Mouse (Mus musculus) cerebellum, adult 11 months (tissue): ENCODE measurements around the gene Abca3.

ENCODE experiments used
- DNase-seq: peaks from one replicate; pipeline ENCODE4 v3.0.0; 2022

The Abca3 gene

DNA sequence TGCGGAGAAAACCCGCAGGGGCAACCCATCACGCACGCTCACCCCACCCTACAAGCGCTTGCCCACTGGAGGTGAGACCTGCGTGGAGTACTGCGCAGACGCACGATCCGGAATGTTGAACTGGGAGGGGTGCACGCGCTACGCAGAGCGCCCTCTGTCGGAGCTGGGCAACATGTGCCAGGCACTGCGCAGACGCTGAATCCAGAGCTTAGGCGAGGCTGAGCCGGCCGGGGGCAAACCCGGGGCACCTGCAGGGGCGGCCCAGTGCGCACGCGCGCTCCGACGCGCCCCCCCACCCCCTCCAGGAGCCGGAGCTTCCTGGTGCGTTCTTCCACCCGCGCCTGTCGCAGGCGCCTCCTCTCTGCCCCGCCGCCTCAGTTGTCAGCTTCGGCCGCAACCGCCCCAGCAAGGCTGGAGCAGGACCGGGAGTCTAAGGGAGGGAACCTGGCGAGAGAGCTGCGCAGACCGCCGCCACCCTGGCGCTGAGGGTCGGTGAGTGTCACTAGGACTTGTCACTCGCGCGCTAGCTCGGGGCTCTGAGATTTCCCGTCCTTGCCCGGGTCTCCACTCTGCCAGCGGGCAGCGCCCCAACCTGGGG lies at the start of gene Abca3:
Abca3 (plus strand) TSS at position 191 of the 598 bp plus-strand sequence.
- DNase-seq: peak; percentile 98

DNA sequence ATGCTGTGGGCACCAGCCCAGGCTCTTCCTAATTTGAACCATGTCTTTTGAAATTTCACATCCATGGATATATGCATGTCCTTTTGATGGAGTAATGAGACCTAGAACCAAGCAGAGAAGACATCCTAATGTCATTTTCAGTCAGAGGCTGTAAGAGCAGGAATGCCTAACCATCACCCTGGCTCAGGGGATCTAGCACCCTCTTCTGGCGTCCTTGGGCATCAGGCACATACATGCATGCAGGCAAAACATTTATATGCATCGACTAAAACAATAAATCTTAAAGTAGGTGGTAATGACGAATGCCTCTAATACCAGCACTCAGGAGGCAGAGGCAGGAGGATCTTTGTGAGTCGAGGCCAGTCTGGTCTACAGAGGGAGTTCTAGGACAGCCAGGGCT lies 44.2 kb upstream of the Abca3 start:
- peak; percentile 31 for DNase-seq

DNA sequence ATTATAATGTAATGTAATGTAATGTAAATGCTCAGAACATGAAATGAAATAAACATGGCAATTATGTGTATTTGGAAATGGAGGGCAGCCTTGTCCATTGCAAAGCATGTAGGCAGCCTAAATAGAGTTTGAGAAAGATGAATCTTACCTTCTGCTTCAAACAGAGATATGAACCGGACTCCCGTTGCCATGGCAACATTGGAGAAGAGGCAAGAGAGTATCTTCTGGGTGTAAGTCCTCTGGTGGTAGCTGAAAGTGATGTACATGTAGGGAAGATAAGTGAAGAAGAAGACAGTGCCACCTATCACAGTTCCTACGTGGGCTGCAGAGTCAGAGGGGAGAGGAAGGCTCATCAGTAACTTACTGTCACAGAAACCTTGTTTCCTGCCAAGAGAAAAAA lies 30.9 kb upstream of the Abca3 start:
- no peak for DNase-seq

DNA sequence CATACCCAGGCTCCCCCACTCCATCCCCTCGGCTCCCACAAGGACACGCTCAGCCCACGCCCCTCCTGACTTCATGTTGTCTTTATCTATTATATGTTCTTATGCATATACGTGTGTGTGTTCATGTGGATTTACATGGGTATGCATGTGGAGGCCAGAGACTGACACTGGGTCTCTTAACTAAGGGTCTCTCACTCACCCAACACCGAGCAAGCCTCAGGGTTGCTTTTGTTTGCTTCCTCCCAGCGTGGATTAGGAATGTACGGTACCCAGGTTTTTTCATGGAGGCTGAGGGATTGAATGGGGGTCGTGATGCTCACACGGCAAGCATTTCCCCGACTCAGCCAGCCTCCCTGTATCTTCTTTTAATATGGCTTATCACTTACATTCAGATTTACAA lies 26.7 kb upstream of the Abca3 start:
- DNase-seq: no peak

DNA sequence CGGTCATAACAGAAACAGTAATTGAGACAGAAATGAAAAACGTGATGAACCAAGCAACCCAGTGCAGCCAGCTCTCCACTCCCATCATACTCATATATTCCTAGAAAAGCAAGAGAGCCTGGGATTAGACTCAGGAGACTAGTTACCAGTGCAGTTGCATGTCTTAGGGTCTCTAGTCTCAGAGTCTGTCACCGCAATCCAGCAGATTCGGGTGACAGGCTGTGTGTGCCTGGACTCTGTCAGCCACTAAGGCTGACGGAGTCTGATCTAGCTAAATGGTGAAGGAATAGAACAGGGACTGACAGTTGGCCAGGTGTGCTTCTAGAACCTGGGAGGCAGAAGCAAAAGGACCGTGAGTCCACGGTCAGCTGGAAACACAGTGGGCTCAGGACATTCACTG lies 24.1 kb upstream of the Abca3 start:
- DNase-seq: no peak

DNA sequence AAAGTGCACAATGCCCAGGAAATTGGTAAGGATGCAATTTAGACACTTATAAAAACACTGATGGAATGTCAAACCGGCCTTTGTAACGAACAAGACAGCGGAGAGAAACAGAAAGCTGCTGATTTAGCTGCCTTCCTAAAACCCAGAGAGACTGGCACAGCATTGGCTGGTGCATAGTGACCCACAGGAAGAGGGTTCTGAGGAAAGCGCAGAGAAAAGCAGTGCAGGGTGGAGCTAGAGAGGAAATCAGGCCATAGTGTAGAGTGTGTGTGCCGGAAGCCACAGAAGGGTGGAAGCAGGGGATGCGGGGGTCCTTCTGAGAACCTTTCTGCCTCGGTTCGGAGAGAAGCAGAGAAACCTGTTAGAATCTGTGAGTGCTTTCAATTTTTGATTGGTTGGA lies 7.1 kb upstream of the Abca3 start:
- no peak for DNase-seq

DNA sequence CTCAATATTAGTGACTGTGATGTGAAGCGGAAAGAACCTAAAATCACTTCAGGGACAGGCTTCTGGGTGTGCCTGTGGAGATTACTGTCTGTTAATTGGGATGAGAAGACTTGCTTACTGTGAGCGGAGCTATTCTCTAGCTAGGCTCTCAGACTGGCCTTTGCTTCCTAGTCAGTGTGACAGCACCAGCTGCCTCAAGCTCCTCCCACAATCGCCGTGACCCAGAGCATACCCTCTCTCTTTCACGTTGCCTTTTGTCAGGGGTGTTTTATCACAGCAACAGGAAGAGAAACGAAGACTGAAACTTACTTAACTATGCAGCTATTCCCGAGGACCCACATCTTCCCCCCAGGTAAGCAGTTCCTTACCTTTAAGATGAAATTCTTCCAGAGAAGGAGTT lies 4.9 kb upstream of the Abca3 start:
- no peak for DNase-seq

DNA sequence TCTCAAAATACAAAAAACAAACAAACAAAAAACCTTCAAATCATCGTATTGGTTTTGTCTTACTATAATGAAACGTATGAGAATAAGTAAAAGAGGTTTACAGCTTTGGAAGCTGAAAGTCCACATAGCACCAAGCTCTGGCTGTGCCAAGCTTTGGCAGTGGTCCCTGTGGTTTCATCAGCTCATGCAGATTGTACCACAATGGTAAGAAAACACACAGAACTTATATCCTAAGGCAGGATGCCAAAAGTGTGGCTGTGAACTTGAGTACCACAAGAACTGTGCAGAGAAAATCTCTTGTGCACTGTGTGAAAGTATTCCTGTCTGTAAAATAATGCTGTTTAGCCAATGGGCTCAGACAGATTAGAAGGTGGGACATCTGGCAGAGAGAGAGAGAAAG lies 2.6 kb upstream of the Abca3 start:
- no peak for DNase-seq

DNA sequence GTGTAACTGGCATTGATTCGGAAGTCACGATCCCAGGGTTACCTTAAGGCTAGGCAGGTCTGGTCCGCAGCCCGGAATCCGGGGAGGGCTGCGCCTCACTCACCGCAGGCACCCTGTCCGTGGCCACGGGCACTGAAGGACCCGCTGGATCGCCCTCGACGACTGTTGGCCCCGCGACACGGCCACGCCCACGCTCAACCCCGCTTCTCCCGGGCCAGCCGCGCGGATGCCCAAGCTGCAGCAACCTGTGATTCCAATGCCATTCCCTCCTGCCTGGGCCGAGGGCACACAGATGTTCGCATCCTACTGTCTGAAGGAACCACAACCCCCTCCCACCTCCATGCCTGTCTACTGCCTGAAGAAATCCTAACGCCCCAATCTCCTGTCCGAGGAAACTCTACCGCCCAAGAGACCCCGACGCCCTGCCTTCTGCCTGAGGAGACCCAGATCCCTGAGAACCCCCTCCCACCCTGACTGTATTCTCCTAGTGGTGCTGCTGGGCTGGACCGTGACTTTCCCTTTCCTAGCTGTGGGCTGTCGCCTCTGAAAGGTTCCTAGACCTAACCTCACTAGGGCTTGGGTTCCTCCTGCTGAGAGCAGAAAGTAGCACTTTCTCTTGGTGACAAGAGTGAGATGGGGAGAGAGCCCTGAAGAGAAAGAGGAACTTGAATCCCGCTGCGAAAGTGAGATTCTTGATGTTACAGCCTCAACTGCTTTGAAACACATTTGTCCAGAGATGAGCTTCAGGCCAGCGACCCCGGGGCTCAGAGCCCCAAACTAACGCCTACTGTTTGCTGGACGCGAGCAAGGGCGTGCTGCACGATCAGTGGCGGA lies 607 bp upstream of the Abca3 start, which contains the start of gene Abca17:
Abca17 (minus strand) TSS at position 143 of the 834 bp plus-strand sequence.
- DNase-seq: peak; percentile 41

DNA sequence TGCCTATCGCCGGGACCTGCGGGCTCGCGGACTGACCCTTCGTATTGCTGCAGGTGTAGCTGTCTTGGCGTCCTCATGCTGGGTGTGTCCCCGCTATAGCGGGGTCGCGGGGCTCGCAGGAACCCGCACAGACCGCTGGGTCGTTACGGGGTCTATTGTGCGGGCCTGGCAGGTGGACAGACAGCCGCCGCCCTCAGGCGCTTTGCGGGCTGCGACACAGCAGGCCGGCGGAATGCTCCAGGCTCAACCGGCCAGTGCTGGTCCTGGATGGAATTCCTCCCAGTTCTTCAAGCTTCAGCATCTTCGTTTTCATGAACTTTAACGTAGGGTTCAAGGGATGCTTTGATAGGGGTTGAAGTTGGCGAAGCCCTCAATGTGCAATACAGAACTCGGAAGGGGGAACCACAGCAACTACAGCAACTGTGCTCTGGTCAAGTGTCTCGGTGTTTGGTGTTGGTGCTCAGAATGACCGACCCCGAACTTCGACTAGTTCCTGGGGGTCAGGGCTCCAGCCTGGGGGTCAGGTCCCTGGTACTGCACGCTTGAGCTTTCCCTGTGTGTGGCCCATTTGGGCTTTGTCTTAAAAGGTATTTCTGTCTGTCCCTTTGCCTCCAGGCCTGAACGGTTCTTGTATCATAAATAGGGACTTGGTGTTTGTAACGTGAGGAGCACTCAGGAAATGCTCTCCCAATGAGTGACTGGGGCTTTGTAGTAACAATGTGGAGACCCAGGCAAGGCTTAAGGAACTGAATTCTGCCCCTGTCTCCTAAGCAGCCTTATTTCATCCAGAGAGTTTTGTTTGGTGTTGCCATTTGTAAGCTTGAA lies 832 bp downstream of the Abca3 start:
- no peak for DNase-seq

DNA sequence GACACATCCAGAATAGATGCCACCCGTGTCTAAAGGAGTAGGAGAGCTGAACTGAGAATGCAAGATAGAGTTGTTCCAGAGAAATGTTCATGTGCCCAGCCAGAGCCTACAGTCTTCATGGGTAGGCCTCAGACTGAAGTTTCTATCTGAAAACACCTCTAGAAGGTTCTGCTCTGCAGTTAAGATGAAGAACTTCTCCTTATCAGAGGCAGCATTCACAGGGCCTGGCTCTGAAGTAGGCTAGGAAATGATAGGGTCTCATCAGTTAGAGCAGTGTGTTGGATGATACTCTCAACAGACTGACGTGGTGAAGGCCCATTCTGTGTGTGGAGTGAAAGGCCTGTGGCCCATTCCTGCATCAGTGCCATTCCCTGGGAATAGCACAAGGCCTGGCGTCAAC lies 2.2 kb downstream of the Abca3 start:
- no peak for DNase-seq

DNA sequence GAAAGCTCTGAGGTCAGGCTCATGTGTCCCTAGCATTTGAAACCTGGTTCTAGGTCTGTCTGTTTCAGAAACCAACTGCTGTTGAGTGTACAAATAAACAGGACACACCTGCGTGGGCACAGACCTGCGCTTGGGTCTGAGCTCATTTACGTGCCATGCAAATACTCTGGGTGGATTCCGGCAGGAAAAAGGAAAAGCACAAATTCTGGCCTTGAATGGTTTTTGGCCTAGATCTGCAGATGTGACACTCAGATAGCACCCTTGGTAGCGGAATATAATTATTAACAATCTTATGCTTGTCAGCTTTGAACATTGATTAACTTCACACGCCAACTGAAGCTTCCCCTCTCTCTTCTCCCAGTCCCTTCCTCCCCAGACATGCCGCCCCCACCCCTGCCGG lies 3.5 kb downstream of the Abca3 start:
- no peak for DNase-seq

DNA sequence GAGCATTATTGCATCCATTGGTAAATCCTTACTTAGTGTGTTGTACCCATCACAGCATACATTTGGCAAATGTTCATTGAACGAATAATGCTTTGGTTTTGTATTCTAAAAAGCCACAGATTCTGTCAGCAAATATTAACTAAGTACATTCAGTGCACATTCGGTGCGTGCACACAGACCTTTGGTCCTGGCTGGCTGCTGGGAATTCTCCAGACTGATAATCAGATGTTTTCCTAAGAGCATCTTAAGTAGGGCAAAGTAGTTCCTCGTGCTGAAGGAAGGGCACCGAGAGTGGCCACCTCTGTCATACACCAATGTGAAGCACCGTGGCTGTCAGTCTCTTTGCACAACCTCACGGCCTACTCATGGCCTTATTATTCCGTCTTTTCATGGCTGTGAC lies 7.3 kb downstream of the Abca3 start:
- DNase-seq: no peak

DNA sequence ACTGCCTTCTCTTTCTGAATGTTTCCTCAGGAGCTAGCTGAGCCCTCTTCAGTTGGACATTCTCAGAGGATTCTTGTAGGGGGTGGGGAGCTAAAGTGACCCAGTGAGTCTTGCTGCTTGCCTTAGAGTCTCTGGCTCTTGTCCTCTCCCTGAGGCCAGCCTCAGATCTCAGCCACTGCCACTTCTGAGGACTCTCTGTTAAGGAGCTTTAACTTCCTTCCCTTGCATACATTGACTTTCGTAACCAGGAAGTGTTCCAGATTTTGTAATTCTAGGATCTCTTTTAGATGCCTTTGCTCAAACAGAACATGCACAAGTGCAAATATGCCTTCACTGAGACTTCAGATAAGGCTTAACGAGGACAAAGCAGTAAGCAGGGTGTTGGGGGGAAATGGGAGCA lies 8.2 kb downstream of the Abca3 start:
- no peak for DNase-seq

DNA sequence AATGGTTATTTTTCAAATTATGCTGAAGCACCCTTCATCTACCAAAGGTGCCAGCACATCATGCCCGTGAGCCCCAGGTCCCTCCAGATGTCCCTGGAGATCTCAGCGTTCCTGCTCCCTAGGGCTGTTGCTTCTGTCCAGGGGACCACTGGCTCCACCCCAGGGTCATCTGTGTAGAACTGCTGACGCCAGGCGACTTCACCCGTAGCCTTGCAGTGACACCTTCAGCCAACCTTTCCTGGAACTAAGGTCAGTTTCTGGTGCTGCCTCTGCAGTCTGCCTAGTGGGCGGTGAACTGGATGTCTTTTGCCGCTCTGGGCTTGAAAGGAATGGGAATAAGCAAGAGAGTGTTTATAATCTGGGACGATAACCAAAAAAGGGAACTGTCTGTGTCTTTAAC lies 9.1 kb downstream of the Abca3 start:
- DNase-seq: no peak

DNA sequence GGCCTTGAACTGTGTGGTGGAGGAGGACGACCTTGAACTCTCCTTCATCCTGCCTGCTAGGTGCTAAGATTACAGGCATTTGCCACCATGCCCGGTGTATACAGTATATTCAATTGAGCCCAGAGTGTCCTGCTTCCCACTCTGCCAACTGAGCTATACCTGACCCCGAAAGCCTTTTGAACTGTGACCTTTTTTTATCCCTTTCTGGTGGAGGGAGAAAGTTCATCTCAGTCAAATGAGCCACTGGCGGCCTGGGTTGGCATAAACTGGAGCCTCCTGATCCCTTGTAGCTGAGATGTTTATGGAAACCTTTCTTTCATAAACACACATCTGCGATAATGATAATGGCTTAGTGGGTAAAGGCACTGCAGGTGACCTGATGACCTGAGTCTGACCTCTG lies 9.5 kb downstream of the Abca3 start:
- DNase-seq: no peak

DNA sequence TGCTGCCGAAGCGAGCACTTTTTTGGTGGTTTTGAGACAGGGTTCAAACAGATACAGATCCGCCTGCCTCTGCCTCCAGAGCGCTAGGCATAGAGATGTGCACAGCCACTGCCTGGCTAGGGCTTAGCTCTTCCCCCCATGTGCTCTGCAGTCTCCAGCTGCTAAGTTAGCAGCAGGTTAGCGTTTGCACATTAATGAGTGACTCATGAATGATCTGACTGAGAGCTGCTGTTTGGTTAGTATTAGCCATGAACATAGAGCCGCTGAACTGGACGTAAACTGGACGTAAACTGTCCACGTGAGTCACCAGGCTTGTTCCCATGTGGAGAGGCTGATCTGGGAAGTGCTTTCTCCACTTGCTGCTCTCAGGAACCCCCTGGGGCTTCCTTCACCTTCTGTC lies 10.8 kb downstream of the Abca3 start:
- no peak for DNase-seq

DNA sequence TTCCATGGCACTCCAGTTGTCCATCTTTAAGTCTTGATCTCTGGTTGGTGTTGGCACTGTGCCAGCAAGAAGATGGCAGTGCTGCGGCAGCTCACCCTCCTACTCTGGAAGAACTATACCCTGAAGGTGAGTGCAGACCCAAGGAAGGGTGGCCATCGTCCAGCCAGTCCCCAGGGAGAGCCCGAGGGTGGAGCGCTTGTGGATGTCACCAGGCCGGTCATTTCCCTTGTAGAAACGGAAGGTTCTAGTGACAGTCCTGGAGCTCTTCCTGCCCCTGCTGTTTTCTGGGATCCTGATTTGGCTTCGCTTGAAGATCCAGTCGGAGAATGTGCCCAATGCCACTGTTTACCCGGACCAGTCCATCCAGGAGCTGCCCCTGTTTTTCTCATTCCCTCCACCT lies 12.7 kb downstream of the Abca3 start:
- DNase-seq: peak; percentile 42

DNA sequence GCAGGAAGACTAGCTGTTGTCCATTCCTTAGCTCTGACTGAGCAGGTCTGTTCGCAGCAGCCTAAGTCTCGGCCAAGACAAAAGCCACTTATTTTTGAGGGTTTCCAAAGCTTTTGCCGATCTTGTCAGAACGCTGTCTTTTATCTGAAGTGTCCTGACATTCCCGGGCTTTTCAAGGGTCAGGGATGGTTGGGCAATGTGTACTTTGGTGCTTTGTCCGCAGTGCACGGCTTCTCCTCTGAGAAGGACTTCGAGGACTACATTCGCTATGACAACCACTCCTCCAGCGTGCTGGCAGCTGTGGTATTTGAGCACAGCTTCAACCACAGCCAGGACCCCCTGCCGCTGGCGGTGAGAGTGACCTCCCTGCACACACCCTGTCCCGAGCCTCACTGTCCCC lies 14.1 kb downstream of the Abca3 start:
- DNase-seq: no peak

DNA sequence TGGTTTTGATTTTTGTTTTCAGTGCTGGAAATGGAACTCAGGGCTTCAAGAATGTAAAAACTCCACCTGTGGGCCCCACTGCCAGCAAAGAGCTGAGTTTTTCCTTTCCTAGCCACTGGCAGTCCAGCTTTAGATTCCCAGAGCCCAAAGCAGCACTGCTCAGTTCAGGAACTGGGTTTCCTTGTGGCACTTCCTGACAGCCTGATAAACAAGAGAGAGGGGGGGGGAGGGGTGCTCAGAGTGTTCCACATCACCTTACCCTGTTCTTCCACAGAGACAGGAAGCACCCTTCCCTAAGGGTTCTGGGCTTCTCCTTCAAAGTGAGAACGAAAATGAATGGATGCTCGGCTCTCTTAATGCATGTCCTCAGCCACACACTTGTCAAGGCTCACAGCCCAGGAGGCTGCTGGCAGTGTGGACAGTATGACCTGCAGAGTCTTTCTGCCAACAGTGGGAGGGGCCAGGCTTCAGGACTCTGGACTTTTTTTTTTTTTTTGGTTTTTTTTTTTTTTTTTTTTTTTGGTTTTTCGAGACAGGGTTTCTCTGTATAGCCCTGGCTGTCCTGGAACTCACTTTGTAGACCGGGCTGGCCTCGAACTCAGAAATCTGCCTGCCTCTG lies 23.5 kb downstream of the Abca3 start:
- no peak for DNase-seq

DNA sequence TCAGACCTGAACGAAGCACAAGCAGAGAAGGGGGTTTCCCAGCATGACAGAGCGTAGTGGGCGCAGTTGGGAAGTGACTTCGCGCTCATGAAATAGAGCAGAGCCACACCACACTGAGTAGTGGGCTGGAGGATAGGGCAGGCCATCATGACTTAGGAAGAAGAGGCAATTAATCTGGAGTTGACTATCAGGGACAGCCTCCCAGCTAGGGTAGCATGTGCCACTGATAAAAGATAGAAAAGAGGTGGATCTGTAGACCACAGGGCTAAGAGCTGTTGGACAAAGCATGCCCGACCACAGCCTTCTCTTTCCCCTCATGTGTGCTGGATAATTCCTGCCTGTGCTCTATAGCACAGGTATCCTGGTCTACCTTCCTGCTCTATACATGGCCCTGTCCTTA lies 24.1 kb downstream of the Abca3 start:
- no peak for DNase-seq

DNA sequence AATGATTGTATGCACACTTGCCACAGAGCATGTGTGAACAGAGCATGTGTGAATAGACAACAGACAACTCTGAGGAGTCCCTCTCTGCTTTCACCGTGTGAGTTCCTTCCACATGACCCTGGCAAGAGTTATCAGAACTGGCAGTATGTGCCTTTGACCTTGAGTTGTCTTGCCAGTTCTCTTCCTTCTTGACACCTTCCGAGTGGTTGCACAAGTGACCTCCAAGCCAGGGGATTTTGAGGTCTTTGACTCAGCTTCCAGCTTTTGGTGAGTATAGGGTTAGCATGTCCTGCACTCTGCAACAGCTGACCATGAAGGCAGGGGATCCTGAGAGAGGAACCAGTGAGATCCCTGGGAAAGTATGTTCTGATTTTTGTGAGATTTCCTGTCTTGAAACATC lies 26.7 kb downstream of the Abca3 start:
- no peak for DNase-seq

DNA sequence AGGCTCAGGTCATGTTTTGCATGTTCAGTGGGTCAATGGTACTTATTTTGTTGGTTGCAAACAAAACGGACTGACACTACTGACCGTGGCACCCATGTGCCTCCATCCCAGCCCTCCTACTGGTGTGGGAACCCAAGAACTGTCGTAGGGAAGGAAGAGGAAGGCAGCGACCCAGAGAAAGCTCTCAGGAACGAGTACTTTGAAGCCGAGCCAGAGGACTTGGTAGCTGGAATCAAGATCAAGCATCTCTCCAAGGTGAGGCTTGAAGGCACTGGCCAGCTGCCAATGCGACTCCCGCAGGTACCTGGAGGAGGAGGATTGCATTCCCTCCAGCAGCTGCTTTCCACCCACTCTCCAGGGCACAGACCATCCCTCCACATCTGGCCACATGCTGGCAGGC lies 32.0 kb downstream of the Abca3 start:
- DNase-seq: no peak
